17 mouse cellular contexts compared by ENCODE assay signal in genomic region chr4:129179560-129179959, GRCm38 (mm10). TPM values are rescaled to one million over a fixed set of nuclear protein-coding genes. Genes with fewer than 3 reads are reported as not detected.
DNase-seq lines count a peak whose midpoint lies in the region; ATAC-seq and TF ChIP-seq lines count a peak whose summit lies in the region.
"Had no signal": no experiment of that assay in that cellular context is flagged by ENCODE, and none has a peak within 500 bp of the region (broad histone marks: within the 10 kb centered on the region; RNA-seq: fewer than 3 reads in every experiment).

No protein-coding gene starts in this region.

- 51% methylated on average over 1 of the region's 1 CpGs for WGBS in intestine, postnatal 0 days
- 58% methylated on average over 1 of the region's 1 CpGs for WGBS in intestine, embryonic 16.5 days
- WGBS in thymus, adult 2 months: 80% methylated on average over 1 of the region's 1 CpGs

- TF ChIP-seq CTCF in intestine, postnatal 0 days (IDR thresholded peaks at IDR 0.05; ENCODE audit: low read depth): peak; percentile 70
- TF ChIP-seq CTCF in thymus, adult 2 months (IDR thresholded peaks at IDR 0.05; ENCODE audit: borderline replicate concordance, control insufficient read depth, extremely low read depth, insufficient read depth, low read length, poor library complexity): no peak

- no peak overlapping the region for H3K4me2 ChIP-seq in intestine, postnatal 0 days (replicated peaks; ENCODE audit: low read depth)
- H3K4me2 ChIP-seq in intestine, embryonic 16.5 days (ENCODE audit: low read depth, low read length): no peak overlapping the region

- no peak for ATAC-seq in CD4-positive, CD25-positive, alpha-beta regulatory T cell, adult 4 months
- ATAC-seq in intestine, postnatal 0 days: no peak
- no peak for ATAC-seq in intestine, embryonic 16.5 days
- ATAC-seq in granulocyte monocyte progenitor cell, adult 5-6 weeks (replicated peaks; ENCODE audit: poor library complexity, severe bottlenecking): no peak

- intact Hi-C loops in left cerebral cortex, postnatal 25 days (cut with DNase I): no loop called here

- TF ChIP-seq POLR2A in thymus, adult 2 months (IDR thresholded peaks at IDR 0.05; ENCODE audit: control insufficient read depth, extremely low read depth, insufficient read depth, low read length, poor library complexity): no peak

- no peaks in the 10 kb centered on the region for H3K9me3 ChIP-seq in intestine, postnatal 0 days (ENCODE audit: control insufficient read depth)
- H3K9me3 ChIP-seq in intestine, embryonic 16.5 days (ENCODE audit: control insufficient read depth, low read length): no peaks in the 10 kb centered on the region
- H3K9me3 ChIP-seq: limb, embryonic 10.5 days had no signal

- H3K27me3 ChIP-seq in intestine, postnatal 0 days (replicated peaks; ENCODE audit: control insufficient read depth, insufficient read depth, low read length): no peaks in the 10 kb centered on the region
- no peaks in the 10 kb centered on the region for H3K27me3 ChIP-seq in intestine, embryonic 16.5 days (replicated peaks; ENCODE audit: control insufficient read depth, insufficient read depth, low read length)
- no peaks in the 10 kb centered on the region for H3K27me3 ChIP-seq in thymus, adult 2 months (ENCODE audit: control insufficient read depth, insufficient read depth, low read length)

- H3K4me3 ChIP-seq in intestine, postnatal 0 days (ENCODE audit: low read depth, low read length): no peak overlapping the region
- no peak overlapping the region for H3K4me3 ChIP-seq in intestine, embryonic 16.5 days (ENCODE audit: low read length)
- no peak overlapping the region for H3K4me3 ChIP-seq in thymus, adult 2 months (ENCODE audit: control insufficient read depth, insufficient read depth, low read length)
- H3K4me3 ChIP-seq: limb, embryonic 10.5 days had no signal

- no peak overlapping the region for H3K9ac ChIP-seq in intestine, postnatal 0 days (ENCODE audit: low read depth, low read length)
- H3K9ac ChIP-seq in intestine, embryonic 16.5 days (ENCODE audit: low read depth, low read length): no peak overlapping the region

- H3K4me1 ChIP-seq in intestine, postnatal 0 days (replicated peaks; ENCODE audit: control insufficient read depth, insufficient read depth, low read length): no peaks in the 10 kb centered on the region
- H3K4me1 ChIP-seq in intestine, embryonic 16.5 days (ENCODE audit: control insufficient read depth, insufficient read depth, low read length): no peaks in the 10 kb centered on the region
- no peaks in the 10 kb centered on the region for H3K4me1 ChIP-seq in thymus, adult 2 months (replicated peaks; ENCODE audit: control insufficient read depth, insufficient read depth, low read length)
- H3K4me1 ChIP-seq: limb, embryonic 10.5 days had no signal

- peak; percentile 14 for DNase-seq in CD4-positive, CD25-positive, alpha-beta regulatory T cell, adult 2 months (ENCODE audit: low read depth, low spot score)
- peak; percentile 18 for DNase-seq in thymus, postnatal 0 days (ENCODE audit: low spot score)
- no peak for DNase-seq in thymus, adult 2 months
- DNase-seq in left cerebral cortex, postnatal 25 days (ENCODE audit: low spot score in 2 of 2): no peak
- DNase-seq: adrenal gland, postnatal 36 days; cerebellum, adult 11 months; gastrocnemius, postnatal 36 days; kidney, postnatal 10 days; thymus, postnatal 14 days had no signal

- H3K36me3 ChIP-seq in intestine, postnatal 0 days (ENCODE audit: control insufficient read depth, insufficient read depth): peaks cover 27% of the 10 kb centered on the region
- peaks cover 2% of the 10 kb centered on the region; the same call in 1 of the 2 replicates for H3K36me3 ChIP-seq in intestine, embryonic 16.5 days (ENCODE audit: control insufficient read depth, insufficient read depth, low read length)
- H3K36me3 ChIP-seq in thymus, adult 2 months (ENCODE audit: control insufficient read depth, insufficient read depth, low read length): peaks cover 59% of the 10 kb centered on the region

- no peak overlapping the region for H3K27ac ChIP-seq in intestine, postnatal 0 days (ENCODE audit: low read depth, low read length)
- H3K27ac ChIP-seq in intestine, embryonic 16.5 days (ENCODE audit: low read length): no peak overlapping the region
- no peak overlapping the region for H3K27ac ChIP-seq in thymus, adult 2 months (ENCODE audit: control insufficient read depth, insufficient read depth, low read length)
- H3K27ac ChIP-seq: limb, embryonic 10.5 days had no signal

RNA-seq across cellular contexts. Expression of gene S100pbp, which starts 10.0 kb away (rescaled TPM):
- 10 to 100 TPM; 20.0 to 26.1 TPM for polyA plus RNA-seq in CD4-positive, CD25-positive, alpha-beta regulatory T cell, adult 4 months (2017; shearing (Covaris generic))
- 6.9 and 7.7 TPM in 2 replicates for polyA plus RNA-seq in intestine, postnatal 0 days (2015; fragmentation: Nextera tagmentation; extraction: Ambion mirVana)
- 10.3 and 10.9 TPM in 2 replicates for polyA plus RNA-seq in intestine, embryonic 16.5 days (2015; fragmentation: Nextera tagmentation; extraction: Ambion mirVana)
- 17.0 TPM in 2 replicates for polyA plus RNA-seq in thymus, postnatal 0 days (2015; fragmentation: Nextera tagmentation; extraction: Ambion mirVana)
- polyA plus RNA-seq in thymus, adult 2 months (2012; rRNA removed): 45.3 and 58.7 TPM in 2 replicates
- 20.8 and 30.0 TPM in 2 replicates for total RNA-seq in granulocyte monocyte progenitor cell, adult 5-6 weeks (2014; fragmentation: Nextera tagmentation)
- 14.8 and 18.3 TPM in 2 replicates for total RNA-seq in granulocyte monocyte progenitor cell, adult 5-6 weeks (2017)
- 10 to 100 TPM; 37.8 to 41.2 TPM for total RNA-seq in left cerebral cortex, postnatal 25 days (2021)

RNA-seq across cellular contexts. Expression of gene Yars, which starts 10.0 kb away (rescaled TPM):
- 10 to 100 TPM; 27.4 to 42.1 TPM for polyA plus RNA-seq in CD4-positive, CD25-positive, alpha-beta regulatory T cell, adult 4 months (2017; shearing (Covaris generic))
- 35.6 and 41.8 TPM in 2 replicates for polyA plus RNA-seq in intestine, postnatal 0 days (2015; fragmentation: Nextera tagmentation; extraction: Ambion mirVana)
- 104 and 107 TPM in 2 replicates for polyA plus RNA-seq in intestine, embryonic 16.5 days (2015; fragmentation: Nextera tagmentation; extraction: Ambion mirVana)
- polyA plus RNA-seq in thymus, postnatal 0 days (2015; fragmentation: Nextera tagmentation; extraction: Ambion mirVana): 49.7 and 50.6 TPM in 2 replicates
- 17.6 and 19.6 TPM in 2 replicates for polyA plus RNA-seq in thymus, adult 2 months (2012; rRNA removed)
- 42.7 and 44.3 TPM in 2 replicates for total RNA-seq in granulocyte monocyte progenitor cell, adult 5-6 weeks (2014; fragmentation: Nextera tagmentation)
- 56.7 and 64.5 TPM in 2 replicates for total RNA-seq in granulocyte monocyte progenitor cell, adult 5-6 weeks (2017)
- 10 to 100 TPM; 85.3 to 96.2 TPM for total RNA-seq in left cerebral cortex, postnatal 25 days (2021)

RNA-seq across cellular contexts. Expression of gene Fndc5, which starts 42.8 kb away (rescaled TPM):
- polyA plus RNA-seq in CD4-positive, CD25-positive, alpha-beta regulatory T cell, adult 4 months (2017; shearing (Covaris generic)): under 1 TPM; 0.27 to 0.28 TPM
- polyA plus RNA-seq in intestine, postnatal 0 days (2015; fragmentation: Nextera tagmentation; extraction: Ambion mirVana): 14.5 and 15.4 TPM in 2 replicates
- 1.5 and 2.2 TPM in 2 replicates for polyA plus RNA-seq in intestine, embryonic 16.5 days (2015; fragmentation: Nextera tagmentation; extraction: Ambion mirVana)
- 0.47 and 0.60 TPM in 2 replicates for polyA plus RNA-seq in thymus, postnatal 0 days (2015; fragmentation: Nextera tagmentation; extraction: Ambion mirVana)
- 1.5 and 7.0 TPM in 2 replicates for polyA plus RNA-seq in thymus, adult 2 months (2012; rRNA removed)
- total RNA-seq in granulocyte monocyte progenitor cell, adult 5-6 weeks (2014; fragmentation: Nextera tagmentation): not detected in 2 replicates
- total RNA-seq in granulocyte monocyte progenitor cell, adult 5-6 weeks (2017): not detected in 2 replicates
- 10 to 100 TPM; 56.2 to 63.4 TPM for total RNA-seq in left cerebral cortex, postnatal 25 days (2021)
- total RNA-seq: common myeloid progenitor, adult 5-6 weeks; neutrophil, adult 5-6 weeks had no signal

RNA-seq across cellular contexts. Expression of gene Hpca, which starts 57.7 kb away (rescaled TPM):
- not detected for polyA plus RNA-seq in CD4-positive, CD25-positive, alpha-beta regulatory T cell, adult 4 months (2017; shearing (Covaris generic))
- polyA plus RNA-seq in intestine, postnatal 0 days (2015; fragmentation: Nextera tagmentation; extraction: Ambion mirVana): 3.9 and 4.6 TPM in 2 replicates
- polyA plus RNA-seq in intestine, embryonic 16.5 days (2015; fragmentation: Nextera tagmentation; extraction: Ambion mirVana): 4.0 and 4.5 TPM in 2 replicates
- polyA plus RNA-seq in thymus, postnatal 0 days (2015; fragmentation: Nextera tagmentation; extraction: Ambion mirVana): 0.29 and 0.31 TPM in 2 replicates
- polyA plus RNA-seq in thymus, adult 2 months (2012; rRNA removed): 0.92 and 1.0 TPM in 2 replicates
- not detected in 2 replicates for total RNA-seq in granulocyte monocyte progenitor cell, adult 5-6 weeks (2014; fragmentation: Nextera tagmentation)
- total RNA-seq in granulocyte monocyte progenitor cell, adult 5-6 weeks (2017): not detected in 2 replicates
- 100 to 1,000 TPM; 621 to 724 TPM for total RNA-seq in left cerebral cortex, postnatal 25 days (2021)
- total RNA-seq: gastrocnemius, postnatal 36 days; megakaryocyte, adult 5-6 weeks; neutrophil, adult 5-6 weeks had no signal

Comparison
In these comparisons a context has a peak if more than half of its experiments do, and no peak if none do; other contexts are left out.
1. DNase-seq: peak in CD4-positive, CD25-positive, alpha-beta regulatory T cell, adult 2 months (single experiment) and thymus, postnatal 0 days (single experiment); none in thymus, adult 2 months (single experiment) and left cerebral cortex, postnatal 25 days (0 of 2).